Mouse (Mus musculus) liver, embryonic 14.5 days (tissue): ENCODE data around the gene Mid1. TPM values are rescaled to one million over a fixed set of nuclear protein-coding genes. Genes with fewer than 3 reads are reported as not detected.
"Not testable (repeated sequence)": the region's sequence is repeated elsewhere in the genome, so short reads cannot be mapped to it uniquely, and the experiment has no call there.

Experiments used
- ATAC-seq: fragments of 200-750 bp; cut with Nextera tagmentation; 2 replicates; pipeline ENCODE4 v1.8.0; 2017; ENCODE audit warnings: moderate number of reproducible peaks, mild to moderate bottlenecking, moderate library complexity; ENCODE audit not compliant: insufficient read depth
- DNase-seq, 3 experiments: peaks; one replicate each; pipeline ENCODE4 v3.0.0-alpha.2; 2012 to 2013; ENCODE audit warnings: low read depth in 3 of 3, low spot score in 3 of 3
- H3K27ac ChIP-seq: fragments of 300-500 bp; sonication (generic); 2 replicates; pipeline ENCODE4 v1.5.1; 2014; ENCODE audit warnings: moderate library complexity, mild to moderate bottlenecking, control low read depth, inconsistent platforms
- H3K27me3 ChIP-seq: fragments of 300-500 bp; sonication (generic); 2 replicates; pipeline ENCODE4 v1.6.1; 2014; ENCODE audit warnings: mild to moderate bottlenecking, low read length, moderate library complexity; ENCODE audit not compliant: control insufficient read depth, insufficient read depth
- H3K36me3 ChIP-seq: fragments of 300-500 bp; sonication (generic); replicated peaks from 2 replicates; pipeline ENCODE4 v1.6.1; 2014; ENCODE audit warnings: low read depth; ENCODE audit not compliant: control insufficient read depth, insufficient read depth
- H3K4me1 ChIP-seq, 2 experiments: fragments of 200-500 bp in 1 of 2; fragments of 300-500 bp in 1 of 2; sonication (generic) in 1 of 2; replicated peaks; 2 replicates each; pipeline ENCODE4 v1.6.1; 2012 to 2014; ENCODE audit warnings: antibody characterized with exemption in 1 of 2, inconsistent platforms in 1 of 2, low read length in 1 of 2; ENCODE audit not compliant: control insufficient read depth in 2 of 2, insufficient read depth in 2 of 2
- H3K4me2 ChIP-seq: fragments of 300-500 bp; sonication (generic); 2 replicates; pipeline ENCODE4 v1.6.1; 2014; ENCODE audit warnings: low read depth, mild to moderate bottlenecking, control low read depth, moderate library complexity
- H3K4me3 ChIP-seq, 2 experiments: fragments of 200-500 bp in 1 of 2; fragments of 300-500 bp in 1 of 2; sonication (generic) in 1 of 2; 2 replicates each; pipeline ENCODE4 v1.5.1; 2012 to 2014; ENCODE audit warnings: low read depth in 2 of 2, low read length in 2 of 2, mild to moderate bottlenecking in 2 of 2, control low read depth in 1 of 2, inconsistent platforms in 1 of 2, moderate library complexity in 1 of 2; ENCODE audit not compliant: insufficient read depth in 1 of 2
- H3K9ac ChIP-seq: fragments of 300-500 bp; sonication (generic); replicated peaks from 2 replicates; pipeline ENCODE4 v1.6.1; 2014; ENCODE audit warnings: mild to moderate bottlenecking, control low read depth, moderate library complexity
- H3K9me3 ChIP-seq: fragments of 300-500 bp; sonication (generic); 2 replicates; pipeline ENCODE4 v1.6.1; 2016; ENCODE audit warnings: low read length, mixed read lengths; ENCODE audit not compliant: control insufficient read depth
- WGBS: fragments of 180-500 bp; shearing (Covaris S2); extraction: QIAGEN DNeasy Blood & Tissue Kit; methylation state at CpG from one replicate; pipeline ENCODE4 v1.1.7; 2014; ENCODE audit not compliant: insufficient replicate concordance; 5-methylcytosine and 5-hydroxymethylcytosine counted together
- polyA plus RNA-seq, 2 experiments: library from polyadenylated mRNA; depleted of rRNA in 1 of 2; stranded (reverse) in 1 of 2; unstranded in 1 of 2; fragments of >200 nt; fragmentation: Nextera tagmentation in 1 of 2; extraction: Ambion mirVana in 1 of 2; gene quantifications; 2 replicates each; pipeline versions ENCODE4 v1.2.1 to v1.2.3; 2012 to 2014

Mid1 gene
- polyA plus RNA-seq, 2 experiments, result 1.1 to 1.2 TPM

- not testable (repeated sequence) for H3K4me2 ChIP-seq, H3K36me3 ChIP-seq, H3K9me3 ChIP-seq, H3K4me3 ChIP-seq, ATAC-seq, H3K27ac ChIP-seq, H3K9ac ChIP-seq, H3K27me3 ChIP-seq, H3K4me1 ChIP-seq
- DNase-seq, result peak in 1 of 3 experiments; percentile 10
- WGBS, result 70% methylated on average over 4 of the region's 4 CpGs
Measured at GRCm38 (mm10) chrX:169974456-169974855, 289.5 kb downstream of the Mid1 start.

DNA sequence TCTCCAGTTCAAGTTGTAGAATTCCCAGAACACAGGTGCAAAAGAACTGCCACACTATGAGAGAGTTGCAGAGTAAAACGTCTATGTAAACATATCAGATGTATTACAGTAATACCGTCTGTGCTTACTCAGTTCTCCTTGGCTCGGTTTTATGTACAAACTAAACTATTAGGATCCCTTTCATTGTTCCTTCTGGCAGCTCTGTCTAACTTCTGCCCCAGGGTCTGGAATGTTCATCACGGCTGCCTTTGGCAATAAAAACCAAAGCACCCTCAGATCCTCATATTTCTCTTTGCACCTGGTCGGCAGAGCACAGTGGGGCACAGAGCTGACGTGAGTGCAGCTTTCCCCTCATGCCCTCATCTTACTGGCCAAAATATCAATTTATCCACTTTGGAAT, 290.0 kb downstream of the Mid1 start:
- H3K4me3 ChIP-seq, H3K9ac ChIP-seq, H3K9me3 ChIP-seq, H3K4me1 ChIP-seq, H3K27me3 ChIP-seq, H3K4me2 ChIP-seq, ATAC-seq, H3K27ac ChIP-seq, H3K36me3 ChIP-seq: not testable (repeated sequence)
- 61% methylated on average over 6 of the region's 6 CpGs for WGBS
- DNase-seq, result peak in 1 of 3 experiments; percentile 6

DNA sequence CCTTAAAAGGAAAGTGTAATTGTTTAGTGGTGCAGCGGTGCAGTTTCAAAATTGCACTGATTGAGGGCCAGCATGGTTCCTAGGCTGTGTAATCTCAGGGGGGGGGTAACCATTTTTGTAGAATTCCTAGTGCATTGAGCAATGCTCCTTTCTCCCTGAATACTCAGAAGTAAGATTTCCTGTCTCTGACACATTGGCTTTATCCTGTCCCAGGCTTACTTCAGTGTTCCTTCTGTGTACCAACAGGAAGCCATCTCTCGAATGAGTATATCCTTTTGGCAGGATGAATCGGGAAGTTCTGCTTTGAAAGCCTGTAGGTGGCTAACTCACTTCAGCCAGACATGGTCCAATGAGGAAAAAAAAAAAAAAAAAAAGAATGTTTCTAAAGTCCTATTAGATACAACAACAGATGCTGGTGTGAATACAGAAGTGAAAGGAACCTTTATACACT, 290.7 kb downstream of the Mid1 start:
- not testable (repeated sequence) for H3K4me1 ChIP-seq, H3K4me2 ChIP-seq, H3K27me3 ChIP-seq, H3K9ac ChIP-seq, H3K9me3 ChIP-seq, H3K4me3 ChIP-seq, H3K27ac ChIP-seq, H3K36me3 ChIP-seq
- WGBS, result 48% methylated on average over 3 of the region's 3 CpGs
- ATAC-seq, result peak; percentile 25; the same call in 1 of the 2 replicates
- DNase-seq, result peak in 2 of 3 experiments; percentile 7 to 27

DNA sequence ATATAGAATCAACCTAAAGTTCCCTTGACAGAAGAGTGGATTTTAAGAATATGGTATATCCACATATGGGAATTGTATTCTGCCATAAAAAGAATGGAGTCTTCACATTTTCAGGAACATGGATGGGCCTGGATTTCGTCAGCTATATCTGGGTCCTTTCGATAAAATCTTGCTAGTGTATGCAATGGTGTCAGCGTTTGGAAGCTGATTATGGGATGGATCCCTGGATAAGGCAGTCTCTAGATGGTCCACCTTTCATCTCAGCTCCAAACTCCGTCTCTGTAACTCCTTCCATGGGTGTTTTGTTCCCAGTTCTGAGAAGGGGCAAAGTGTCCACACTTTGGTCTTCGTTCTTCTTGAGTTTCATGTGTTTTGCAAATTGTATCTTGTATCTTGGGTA, 291.3 kb downstream of the Mid1 start:
- not testable (repeated sequence) for H3K9me3 ChIP-seq, H3K4me1 ChIP-seq, H3K36me3 ChIP-seq, H3K4me2 ChIP-seq, H3K4me3 ChIP-seq, H3K9ac ChIP-seq, ATAC-seq, DNase-seq, H3K27me3 ChIP-seq, H3K27ac ChIP-seq
- 57% methylated on average over 5 of the region's 5 CpGs for WGBS

GRCm38 (mm10) chrX:169977856-169978435, 292.9 kb downstream of the Mid1 start:
- H3K27me3 ChIP-seq, H3K9me3 ChIP-seq, H3K4me1 ChIP-seq, H3K4me2 ChIP-seq, H3K36me3 ChIP-seq, H3K9ac ChIP-seq, H3K4me3 ChIP-seq, H3K27ac ChIP-seq, ATAC-seq: not testable (repeated sequence)
- WGBS, result 78% methylated on average over 7 of the region's 7 CpGs
- peak in 2 of 3 experiments; percentile 9 to 16 for DNase-seq

- not testable (repeated sequence) for H3K36me3 ChIP-seq, ATAC-seq, H3K27me3 ChIP-seq, H3K27ac ChIP-seq, H3K4me1 ChIP-seq, H3K4me2 ChIP-seq, H3K9me3 ChIP-seq, H3K4me3 ChIP-seq, H3K9ac ChIP-seq
- 40% methylated on average over 29 of the region's 29 CpGs for WGBS
- DNase-seq, result peak in 2 of 3 experiments; percentile 28 to 47
Measured at GRCm38 (mm10) chrX:169978436-169979381, 293.7 kb downstream of the Mid1 start.

GRCm38 (mm10) chrX:169979461-169980202, 294.6 kb downstream of the Mid1 start:
- not testable (repeated sequence) for H3K27ac ChIP-seq, H3K36me3 ChIP-seq, H3K9ac ChIP-seq, H3K27me3 ChIP-seq, H3K4me1 ChIP-seq, ATAC-seq, H3K4me3 ChIP-seq, H3K9me3 ChIP-seq
- DNase-seq, result peak in 2 of 3 experiments; percentile 7 to 22
- 64% methylated on average over 20 of the region's 20 CpGs for WGBS
- peak overlapping the region; percentile 1; the same call in 1 of the 2 replicates for H3K4me2 ChIP-seq
